Mouse (Mus musculus) left cerebral cortex, postnatal 10 days (tissue): Measurements from ENCODE around the gene Syt3. TPM values are rescaled to one million over a fixed set of nuclear protein-coding genes. Genes with fewer than 3 reads are reported as not detected.

Experiments used
- DNase-seq, 2 experiments: peaks; one replicate each; pipeline ENCODE4 v3.0.0; 2021 to 2022; ENCODE audit warnings: low spot score in 2 of 2, mixed read lengths in 1 of 2; ENCODE audit errors: extremely low spot score in 1 of 2
- intact Hi-C: fragments of 180-260 bp; cut with DNase I; formaldehyde crosslinking; loops from one replicate; pipeline ENCODE4 v1.15.1; 2025
- total RNA-seq, 2 experiments: library from RNA; stranded (reverse); gene quantifications; 2 replicates each; pipeline ENCODE4 v1.2.3; 2021

The Syt3 gene
- total RNA-seq, 2 experiments from 2014 or later: 77.1 to 78.3 TPM

- DNase-seq: no peak
- intact Hi-C loops: no loop called here
Observed at GRCm38 (mm10) chr7:44385720-44386119, 1.8 kb downstream of the Syt3 start, which contains the start of gene 1700008O03Rik. Gene 1700008O03Rik, minus strand, starts transcription at chr7:44385820.

GRCm38 (mm10) chr7:44391831-44392230 lies 7.9 kb downstream of the Syt3 start:
- no peak for DNase-seq
- intact Hi-C loops: no loop called here

DNA sequence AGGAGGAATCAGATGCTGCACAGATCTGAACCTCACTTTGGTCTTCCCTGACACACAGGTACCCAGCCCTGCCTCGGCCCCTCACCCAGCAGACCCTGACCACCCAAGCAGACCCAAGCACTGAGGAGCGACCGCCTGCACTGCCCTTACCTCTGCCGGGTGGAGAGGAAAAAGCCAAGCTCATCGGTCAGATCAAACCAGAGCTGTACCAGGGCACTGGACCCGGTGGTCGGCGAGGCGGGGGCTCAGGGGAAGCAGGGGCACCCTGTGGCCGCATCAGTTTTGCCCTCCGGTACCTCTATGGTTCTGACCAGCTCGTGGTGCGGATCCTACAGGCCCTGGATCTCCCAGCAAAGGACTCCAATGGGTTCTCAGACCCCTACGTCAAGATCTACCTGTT lies 8.4 kb downstream of the Syt3 start:
- DNase-seq: no peak
- intact Hi-C loops: no loop called here

GRCm38 (mm10) chr7:44393284-44393683 lies 9.4 kb downstream of the Syt3 start:
- no peak for DNase-seq
- intact Hi-C loops: no loop called here

DNA sequence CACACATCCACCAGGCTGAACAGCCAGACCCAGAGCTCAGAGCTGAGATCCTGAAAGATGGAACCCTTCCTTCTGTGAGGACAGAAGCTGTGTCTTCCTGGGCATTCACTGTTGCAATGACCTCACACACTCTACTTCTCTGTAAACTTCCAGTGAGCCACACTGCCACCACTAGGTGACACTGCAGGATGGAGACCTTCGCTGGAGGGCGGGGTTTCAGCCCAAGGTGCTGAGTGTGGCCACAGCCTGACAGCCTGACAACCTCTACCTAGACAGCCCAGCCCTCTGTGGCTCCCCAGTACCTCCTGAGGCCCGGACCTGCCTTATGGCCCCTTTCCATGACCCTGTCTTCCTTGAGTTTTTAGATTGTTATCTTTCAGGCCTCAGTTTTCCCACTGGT lies 14.7 kb downstream of the Syt3 start:
- intact Hi-C loops: no loop called here

GRCm38 (mm10) chr7:44401673-44402072 lies 17.8 kb downstream of the Syt3 start:
- no peak for DNase-seq
- intact Hi-C loops: no loop called here

More for the DNA sequence above, 14.7 kb downstream of the Syt3 start:
- DNase-seq: peak in 1 of 2 experiments; percentile 55

GRCm38 (mm10) chr7:44405346-44406014 lies 21.6 kb downstream of the Syt3 start:
- DNase-seq: peak; percentile 96 to 99
- intact Hi-C loops: no loop called here

DNA sequence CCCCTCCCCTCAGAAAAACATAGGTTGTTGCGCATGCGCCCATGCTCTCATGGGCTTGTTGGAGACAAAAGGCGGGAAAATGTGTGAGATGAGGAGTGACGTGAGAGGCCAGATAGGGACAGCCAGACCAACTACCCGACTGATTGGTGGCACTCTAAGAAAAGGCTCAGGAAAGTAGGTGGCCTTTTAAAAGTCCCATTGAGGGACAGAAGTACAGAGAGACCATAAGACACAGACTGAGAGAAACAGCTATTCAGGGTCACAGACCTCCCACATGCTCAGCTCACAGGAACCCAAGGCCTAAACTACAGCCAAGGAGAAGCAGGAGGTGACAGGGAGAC lies 22.1 kb downstream of the Syt3 start:
- no peak for DNase-seq
- intact Hi-C loops: no loop called here

- DNase-seq: no peak
- intact Hi-C loops: no loop called here
Observed at GRCm38 (mm10) chr7:44411144-44411543, 27.2 kb downstream of the Syt3 start.

GRCm38 (mm10) chr7:44413307-44413706 lies 29.4 kb downstream of the Syt3 start:
- DNase-seq: no peak
- intact Hi-C loops: no loop called here

DNA sequence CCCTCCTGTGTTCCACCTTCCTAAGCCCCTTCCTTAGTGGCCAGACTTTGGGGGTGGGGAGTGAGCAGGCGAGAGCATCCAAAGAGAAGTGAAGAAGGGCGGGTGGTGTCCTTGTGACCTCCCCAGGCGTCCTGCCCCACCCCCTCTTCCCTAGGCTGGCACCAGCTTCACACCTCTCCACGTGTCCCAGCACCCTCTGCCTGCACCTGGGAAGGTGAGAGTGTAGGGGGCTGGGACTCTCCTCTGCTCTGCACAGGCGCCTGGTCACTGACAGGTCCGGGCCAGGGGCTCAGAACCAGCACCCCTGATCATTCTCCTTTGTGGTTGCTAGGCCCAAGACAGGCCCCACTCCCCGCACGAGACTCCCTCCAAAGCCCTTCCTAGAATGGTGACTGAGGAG lies 43.8 kb downstream of the Syt3 start:
- intact Hi-C loops: no loop called here
- no peak for DNase-seq

DNA sequence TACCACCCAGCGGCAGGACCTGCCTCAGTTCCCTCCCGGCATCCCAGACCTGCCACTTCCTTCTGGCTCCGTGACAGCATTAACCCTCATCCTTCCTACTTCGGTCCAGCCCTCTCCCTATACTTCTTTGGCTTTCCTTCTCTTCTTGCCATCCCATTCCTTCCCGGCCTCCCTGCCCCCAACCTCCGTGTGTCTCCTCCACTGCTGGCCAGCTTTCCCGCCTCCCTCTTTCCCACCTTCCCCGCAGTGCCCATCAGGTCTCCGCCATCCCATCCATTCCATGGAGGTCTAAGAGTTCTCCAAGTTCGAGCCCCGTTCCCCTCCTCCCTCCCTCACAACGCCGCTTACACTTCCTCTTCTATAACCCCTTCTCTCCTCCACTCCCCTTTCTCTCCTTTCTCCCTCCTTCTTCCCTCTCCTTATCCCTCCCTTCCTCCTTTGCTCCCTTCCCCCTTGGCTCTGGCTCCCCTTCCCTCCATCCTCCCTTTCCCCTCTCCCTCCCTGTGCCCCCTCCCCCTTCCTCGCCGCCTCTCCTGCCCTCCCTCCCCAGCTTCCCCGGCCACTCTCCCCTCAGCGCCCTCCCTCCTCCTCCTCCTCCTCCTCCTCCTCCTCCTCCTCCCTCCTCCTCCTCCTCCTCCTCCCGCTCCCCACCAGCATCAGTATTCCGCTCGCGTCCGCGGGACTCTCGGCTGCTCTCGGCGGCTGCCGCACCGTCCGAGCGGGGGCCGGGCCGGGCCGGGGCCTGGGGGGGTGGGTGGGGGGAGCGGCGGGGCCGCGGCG lies 44.5 kb downstream of the Syt3 start:
- DNase-seq: peak in 1 of 2 experiments; percentile 83
- intact Hi-C loops: no loop called here

- intact Hi-C loops: no loop called here
- DNase-seq: peak; percentile 79 to 89
Observed at GRCm38 (mm10) chr7:44428968-44429521, 45.1 kb downstream of the Syt3 start, which contains the start of gene Lrrc4b. Gene Lrrc4b, plus strand, starts transcription at chr7:44429018.

DNA sequence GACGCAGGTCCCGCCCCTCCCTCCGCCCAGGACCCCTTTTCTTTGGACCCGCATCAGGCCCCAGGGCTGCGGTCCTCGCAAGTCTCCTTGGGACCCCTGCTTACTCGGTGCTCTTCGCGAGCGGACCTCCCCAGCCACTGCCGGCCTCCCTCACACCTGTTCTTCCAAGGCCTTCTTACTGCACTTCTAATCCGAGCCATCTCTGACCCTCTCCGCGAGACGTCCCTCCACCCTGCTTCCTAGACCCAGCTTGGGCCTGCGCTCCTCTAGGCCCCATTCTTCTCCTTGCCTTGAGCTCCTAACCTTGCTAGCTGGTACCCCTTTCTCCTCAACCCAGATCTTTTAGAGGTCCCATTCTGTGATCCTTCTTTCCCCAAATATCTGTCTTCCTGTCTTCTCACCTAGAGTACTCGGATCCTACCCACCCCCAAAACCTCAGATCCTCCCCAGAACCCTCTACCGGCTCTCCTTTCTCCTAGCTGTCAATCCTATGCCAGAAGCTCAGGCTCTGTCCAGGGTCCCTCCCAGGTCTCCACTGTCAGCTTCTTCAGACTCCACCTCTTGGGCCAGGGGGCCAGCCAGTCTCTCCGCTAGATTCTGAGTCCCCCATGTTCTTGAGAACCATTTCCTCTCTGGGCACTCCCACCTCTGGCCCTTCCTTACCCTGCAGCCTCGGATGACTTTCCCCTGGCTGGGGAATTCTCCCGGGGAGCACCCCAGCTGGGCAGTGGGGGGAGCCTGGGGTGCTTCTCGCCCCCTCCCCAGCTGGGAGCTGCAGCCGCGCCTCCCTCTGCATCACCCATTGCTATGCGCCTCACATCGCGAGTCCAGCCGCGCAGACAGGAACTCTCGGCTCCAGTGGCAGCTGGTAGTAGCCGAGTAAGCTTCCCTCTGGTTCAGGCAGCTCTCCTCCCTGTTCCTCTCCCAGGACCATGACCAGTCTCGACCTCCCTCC lies 45.9 kb downstream of the Syt3 start:
- intact Hi-C loops: no loop called here
- peak; percentile 56 to 73 for DNase-seq

GRCm38 (mm10) chr7:44432550-44432949 lies 48.6 kb downstream of the Syt3 start:
- no peak for DNase-seq

DNA sequence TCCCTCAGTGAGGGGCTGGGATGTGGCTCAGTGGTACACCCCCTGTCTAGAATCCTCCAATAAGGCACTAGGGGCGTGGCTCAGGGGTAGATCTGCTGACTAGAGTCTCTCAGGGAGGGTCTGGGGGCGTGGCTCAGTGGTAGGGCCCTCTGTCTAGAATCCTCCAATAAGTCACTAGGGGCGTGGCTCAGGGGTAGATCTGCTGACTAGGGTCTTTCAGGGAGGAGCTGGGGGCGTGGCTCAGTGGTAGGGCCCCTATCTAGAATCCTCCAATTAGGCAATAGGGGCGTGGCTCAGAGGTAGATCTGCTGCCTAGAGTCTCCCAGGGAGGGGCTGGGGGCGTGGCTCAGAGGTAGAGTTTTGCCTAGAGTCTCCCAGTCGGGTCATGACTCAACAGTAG lies 49.5 kb downstream of the Syt3 start:
- intact Hi-C loops: no loop called here
- peak in 1 of 2 experiments; percentile 69 for DNase-seq

More at GRCm38 (mm10) chr7:44432550-44432949, 48.6 kb downstream of the Syt3 start:
- intact Hi-C loops: no loop called here

DNA sequence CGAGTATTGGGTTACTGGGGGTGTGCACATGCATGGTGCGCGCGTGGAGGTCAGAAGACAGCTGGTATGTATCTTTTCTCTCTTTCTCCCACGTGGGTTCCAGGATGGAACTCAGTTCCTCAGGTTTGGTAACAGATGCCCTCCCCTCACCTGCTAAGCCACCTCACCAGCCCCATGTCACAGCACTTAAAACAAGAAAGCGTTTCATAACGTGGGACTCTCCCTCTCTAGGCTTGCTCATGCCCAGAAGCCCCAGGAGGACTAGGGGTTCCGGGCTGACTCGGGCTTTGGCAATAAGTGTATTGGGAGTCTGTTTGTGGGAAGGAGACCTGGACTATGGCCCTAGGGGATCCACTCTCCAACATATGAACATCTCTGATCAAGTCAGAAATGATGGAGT lies 50.2 kb downstream of the Syt3 start:
- intact Hi-C loops: no loop called here
- no peak for DNase-seq

- intact Hi-C loops: no loop called here
- DNase-seq: no peak
Observed at GRCm38 (mm10) chr7:44435796-44436195, 51.9 kb downstream of the Syt3 start.

DNA sequence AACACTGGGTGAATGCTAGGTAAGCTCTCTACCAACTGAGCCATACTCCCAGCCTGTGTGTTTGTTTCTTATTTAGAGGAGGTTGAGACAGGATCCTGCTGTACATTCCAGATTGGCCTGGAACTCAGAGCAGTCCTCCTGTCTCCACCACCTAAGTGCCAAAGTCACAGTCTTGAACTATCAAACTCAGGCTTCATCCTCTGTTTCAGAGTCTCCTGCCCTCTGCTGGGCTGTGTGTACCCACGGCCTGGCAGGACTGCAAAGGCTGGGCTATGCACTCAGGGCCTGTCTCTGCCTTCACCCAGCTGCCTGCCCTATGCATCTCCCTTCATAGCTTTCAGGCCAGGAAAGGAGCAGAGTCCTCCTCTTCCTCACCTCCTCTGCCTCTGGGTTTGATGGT lies 52.4 kb downstream of the Syt3 start:
- no peak for DNase-seq
- intact Hi-C loops: no loop called here
